Mouse (Mus musculus): ENCODE data around the gene Slc5a6.
A peak's percentile ranks its signal among the peaks of the same experiment; 100 is the strongest.
"Not testable (repeated sequence)": the region's sequence is repeated elsewhere in the genome, so short reads cannot be mapped to it uniquely, and the experiment has no call there.

The Slc5a6 gene

GRCm38 (mm10) chr5:31055216-31056140 is 6.8 kb upstream of the Slc5a6 start:
- no peak for DNase-seq (ENCODE audit: low spot score)

GRCm38 (mm10) chr5:31054261-31055215 is 5.8 kb upstream of the Slc5a6 start, which contains the start of gene Cad:
Gene Cad, plus strand, starts transcription at chr5:31054780.
- DNase-seq (ENCODE audit: low spot score): peak; percentile 96

GRCm38 (mm10) chr5:31053728-31054127 is 5.0 kb upstream of the Slc5a6 start:
- DNase-seq (ENCODE audit: low spot score): not testable (repeated sequence)

- no peak for DNase-seq (ENCODE audit: low spot score)
These were observed 1.7 kb upstream of the Slc5a6 start for GRCm38 (mm10) chr5:31050427-31050826.

GRCm38 (mm10) chr5:31047848-31048762 is 619 bp downstream of the Slc5a6 start, which contains the start of gene Atraid:
Gene Atraid, plus strand, starts transcription at chr5:31048312.
- DNase-seq (ENCODE audit: low spot score): peak; percentile 98

GRCm38 (mm10) chr5:31047074-31047473 is 1.6 kb downstream of the Slc5a6 start:
- DNase-seq (ENCODE audit: low spot score): no peak

GRCm38 (mm10) chr5:31046416-31046815 is 2.3 kb downstream of the Slc5a6 start:
- no peak for DNase-seq (ENCODE audit: low spot score)

- DNase-seq (ENCODE audit: low spot score): no peak
These were observed 10.4 kb downstream of the Slc5a6 start for GRCm38 (mm10) chr5:31038171-31038845.

GRCm38 (mm10) chr5:31036556-31036955 is 12.2 kb downstream of the Slc5a6 start:
- not testable (repeated sequence) for DNase-seq (ENCODE audit: low spot score)

GRCm38 (mm10) chr5:31034669-31035068 is 14.1 kb downstream of the Slc5a6 start:
- no peak for DNase-seq (ENCODE audit: low spot score)

- DNase-seq (ENCODE audit: low spot score): no peak
These were observed 17.2 kb downstream of the Slc5a6 start for GRCm38 (mm10) chr5:31031508-31031907.

GRCm38 (mm10) chr5:31030926-31031325 is 17.8 kb downstream of the Slc5a6 start:
- no peak for DNase-seq (ENCODE audit: low spot score)

GRCm38 (mm10) chr5:31024641-31025040 is 24.1 kb downstream of the Slc5a6 start:
- DNase-seq (ENCODE audit: low spot score): no peak

GRCm38 (mm10) chr5:31023254-31023653 is 25.5 kb downstream of the Slc5a6 start:
- no peak for DNase-seq (ENCODE audit: low spot score)

GRCm38 (mm10) chr5:31022690-31023089 is 26.0 kb downstream of the Slc5a6 start:
- DNase-seq (ENCODE audit: low spot score): no peak

- DNase-seq (ENCODE audit: low spot score): not testable (repeated sequence)
These were observed 26.9 kb downstream of the Slc5a6 start for GRCm38 (mm10) chr5:31021790-31022189.

GRCm38 (mm10) chr5:31015913-31016312 is 32.8 kb downstream of the Slc5a6 start:
- DNase-seq (ENCODE audit: low spot score): no peak

GRCm38 (mm10) chr5:31012737-31013136 is 36.0 kb downstream of the Slc5a6 start:
- no peak for DNase-seq (ENCODE audit: low spot score)

GRCm38 (mm10) chr5:31004184-31004583 is 44.5 kb downstream of the Slc5a6 start:
- DNase-seq (ENCODE audit: low spot score): peak; percentile 82

- no peak for DNase-seq (ENCODE audit: low spot score)
These were observed 47.2 kb downstream of the Slc5a6 start for GRCm38 (mm10) chr5:31001560-31001959.

GRCm38 (mm10) chr5:31000993-31001392 is 47.7 kb downstream of the Slc5a6 start:
- no peak for DNase-seq (ENCODE audit: low spot score)

All from lung, postnatal 25 days (tissue).